Mouse (Mus musculus) lung, postnatal 25 days (tissue): Measurements from ENCODE around the gene BC052040.

Experiments
- DNase-seq: peaks from one replicate; pipeline ENCODE4 v3.0.0; 2022; ENCODE audit warnings: low spot score

Gene BC052040

DNA sequence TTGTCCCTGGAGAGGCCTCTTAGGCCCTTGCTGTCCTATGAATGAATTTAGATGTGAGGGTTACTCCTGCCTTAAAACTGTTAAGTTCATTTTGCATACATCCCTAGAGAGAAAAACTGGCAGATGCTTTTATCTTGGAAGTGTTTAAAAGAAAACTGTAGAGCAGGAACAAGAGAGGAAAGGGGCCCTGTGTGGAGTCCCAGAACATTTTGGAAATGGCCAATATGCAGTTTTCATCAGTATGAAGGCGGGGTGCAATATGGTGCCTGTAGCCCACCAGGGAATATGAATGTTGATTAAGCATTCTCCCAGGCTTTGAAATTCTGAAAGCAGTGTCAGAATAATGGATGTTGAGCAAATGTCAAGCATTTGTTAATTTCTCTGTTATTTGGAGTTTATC is 19.8 kb downstream of the BC052040 start:
- no peak for DNase-seq

- no peak for DNase-seq
These were observed 20.6 kb downstream of the BC052040 start for GRCm38 (mm10) chr2:115602116-115602515.

GRCm38 (mm10) chr2:115604132-115604531 is 22.6 kb downstream of the BC052040 start:
- DNase-seq = no peak

- peak; percentile 19 for DNase-seq
These were observed 24.4 kb downstream of the BC052040 start for GRCm38 (mm10) chr2:115605829-115606336.

DNA sequence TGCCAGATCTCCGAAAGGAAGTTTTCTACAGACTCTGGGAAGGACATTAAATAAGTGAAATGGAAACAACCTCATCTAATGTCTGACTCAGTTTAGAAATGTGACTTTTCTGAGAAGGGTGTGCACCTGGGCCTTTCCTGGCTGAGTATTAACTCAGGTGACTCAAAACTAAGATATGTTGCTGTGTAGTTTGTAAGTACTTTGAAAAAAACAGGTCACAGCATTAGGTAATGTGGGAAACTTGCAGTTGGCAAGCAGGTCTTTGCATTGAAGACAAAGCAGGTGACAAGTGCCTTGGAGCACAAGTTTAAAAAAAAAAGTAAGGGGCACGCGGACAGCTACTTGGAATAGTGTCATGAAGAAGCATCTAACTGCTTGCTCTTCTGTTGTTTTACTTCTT is 27.5 kb downstream of the BC052040 start:
- DNase-seq = peak; percentile 29

GRCm38 (mm10) chr2:115610092-115610491 is 28.6 kb downstream of the BC052040 start:
- DNase-seq = no peak

DNA sequence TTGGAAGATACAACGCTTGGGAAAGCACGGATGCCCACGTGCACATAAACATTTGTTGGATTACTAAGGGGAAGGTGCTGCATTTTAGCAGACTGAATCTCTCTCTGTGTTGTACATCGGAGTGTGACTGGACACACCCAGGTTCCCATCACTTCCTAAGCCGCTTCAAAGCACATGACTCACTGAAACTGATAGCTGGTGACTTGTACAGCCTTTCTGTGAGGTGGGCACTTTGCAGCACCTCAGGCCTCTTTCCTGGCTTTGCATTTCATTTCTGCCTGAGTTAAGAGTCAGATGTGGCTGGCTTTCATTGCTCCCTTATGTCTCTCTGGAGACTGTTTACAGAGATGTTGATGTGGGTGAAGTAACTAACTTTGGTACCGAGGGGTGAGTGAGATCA is 29.0 kb downstream of the BC052040 start:
- DNase-seq = no peak

DNA sequence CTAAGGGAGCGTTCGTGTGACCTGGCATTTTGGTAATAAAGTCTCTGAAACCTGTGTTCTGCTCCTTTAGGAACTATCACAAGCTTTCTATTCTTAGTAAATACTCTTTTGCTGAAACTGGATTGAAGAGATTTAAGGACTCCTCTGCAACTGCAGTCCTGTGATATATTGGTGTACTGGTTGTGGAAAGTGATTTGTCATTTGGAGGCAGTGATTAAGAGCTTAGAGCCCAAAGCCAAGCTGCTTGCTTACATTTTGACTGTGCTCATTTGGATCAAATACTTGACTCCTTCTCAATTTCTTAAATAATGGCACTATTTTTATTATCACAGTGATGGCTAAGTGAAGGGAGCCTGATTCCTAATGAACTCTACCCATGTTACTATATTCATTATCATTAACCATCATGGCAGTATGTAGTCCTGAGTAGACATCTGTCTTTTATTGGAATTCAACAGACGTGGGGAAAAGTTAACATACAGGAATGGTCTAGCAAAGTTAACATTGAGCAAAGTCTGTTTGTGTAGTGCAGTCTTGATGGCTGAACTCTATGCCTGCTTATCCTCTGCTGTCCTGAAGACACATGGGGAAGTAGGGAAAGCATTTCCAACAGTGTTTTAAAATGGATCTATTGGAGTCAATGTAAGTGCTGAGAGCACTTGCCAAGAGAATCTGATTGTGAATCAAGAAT is 32.5 kb downstream of the BC052040 start:
- no peak for DNase-seq

- no peak for DNase-seq
These were observed 47.0 kb downstream of the BC052040 start for GRCm38 (mm10) chr2:115628471-115628870.

GRCm38 (mm10) chr2:115631031-115631434 is 49.5 kb downstream of the BC052040 start:
- DNase-seq = no peak

- no peak for DNase-seq
These were observed 50.3 kb downstream of the BC052040 start for GRCm38 (mm10) chr2:115631826-115632225.

GRCm38 (mm10) chr2:115650203-115650602 is 68.7 kb downstream of the BC052040 start:
- no peak for DNase-seq

- DNase-seq = no peak
These were observed 78.2 kb downstream of the BC052040 start for GRCm38 (mm10) chr2:115659712-115660111.

GRCm38 (mm10) chr2:115660213-115661120 is 79.0 kb downstream of the BC052040 start:
- no peak for DNase-seq

- no peak for DNase-seq
These were observed 86.0 kb downstream of the BC052040 start for GRCm38 (mm10) chr2:115667516-115667915.

- no peak for DNase-seq
These were observed 91.6 kb downstream of the BC052040 start for GRCm38 (mm10) chr2:115673054-115673660.

- no peak for DNase-seq
These were observed 97.3 kb downstream of the BC052040 start for GRCm38 (mm10) chr2:115678786-115679185.

DNA sequence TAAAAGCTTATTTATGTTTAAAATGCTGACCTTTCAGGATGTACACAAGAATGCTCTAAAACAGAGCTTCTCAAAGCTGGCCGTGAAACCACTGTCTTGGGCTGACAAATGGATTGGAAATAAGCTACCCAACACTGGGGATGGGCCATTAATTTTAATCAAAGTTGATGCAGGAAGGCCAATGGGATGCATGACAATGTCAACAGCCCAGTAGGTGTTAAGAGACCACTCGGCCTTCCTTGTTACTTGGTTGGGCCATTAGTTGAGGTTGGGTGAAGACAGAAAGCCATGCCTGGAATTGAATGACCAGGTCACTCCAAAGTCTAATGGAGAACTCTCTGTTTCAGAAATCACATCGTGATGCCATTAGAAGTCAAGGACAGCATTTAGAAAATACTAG is 103.7 kb downstream of the BC052040 start:
- DNase-seq = no peak

GRCm38 (mm10) chr2:115687612-115688011 is 106.1 kb downstream of the BC052040 start:
- DNase-seq = no peak

- no peak for DNase-seq
These were observed 106.8 kb downstream of the BC052040 start for GRCm38 (mm10) chr2:115688282-115688681.

DNA sequence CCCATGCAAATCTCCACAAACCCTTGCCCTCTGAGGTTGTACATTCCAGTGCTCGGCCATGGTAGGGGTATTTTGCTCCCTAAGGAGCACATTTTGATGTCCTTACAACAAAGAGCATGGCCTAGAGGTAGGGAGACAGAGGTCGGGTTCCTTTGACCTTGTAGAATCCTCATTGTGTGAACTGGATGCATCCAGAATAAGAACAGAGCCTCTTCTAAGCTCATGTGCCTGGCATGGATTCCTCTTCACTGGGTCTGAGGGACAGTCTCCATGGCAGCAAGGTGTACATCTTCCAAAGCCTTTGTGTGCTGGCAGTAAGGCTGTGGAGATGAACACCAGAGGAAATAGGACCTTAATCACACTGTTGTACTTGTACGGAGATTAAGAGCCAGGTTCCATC is 112.3 kb downstream of the BC052040 start:
- no peak for DNase-seq

- DNase-seq = no peak
These were observed 112.9 kb downstream of the BC052040 start for GRCm38 (mm10) chr2:115694386-115694785.

DNA sequence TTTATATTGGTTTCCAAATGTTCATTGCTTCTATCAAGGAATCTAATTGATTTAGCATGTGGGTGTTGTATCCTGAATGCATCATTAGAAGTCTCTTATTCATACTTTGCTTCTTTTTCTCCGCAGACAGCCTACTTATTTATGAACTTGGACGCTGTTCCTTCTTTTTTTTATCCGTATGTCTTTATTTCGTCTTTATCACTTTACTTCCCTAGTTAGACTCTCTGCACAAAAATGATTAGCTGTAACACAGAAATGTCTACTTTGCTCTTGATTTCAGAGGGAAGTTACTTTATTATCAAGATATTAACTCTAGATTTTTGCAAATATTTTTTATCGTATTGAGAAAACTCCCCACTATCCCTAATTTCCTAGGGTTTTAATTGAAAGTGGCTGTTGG is 117.5 kb downstream of the BC052040 start:
- DNase-seq = no peak
